ENCODE assay signal across 19 mouse cellular contexts in the genomic region with DNA sequence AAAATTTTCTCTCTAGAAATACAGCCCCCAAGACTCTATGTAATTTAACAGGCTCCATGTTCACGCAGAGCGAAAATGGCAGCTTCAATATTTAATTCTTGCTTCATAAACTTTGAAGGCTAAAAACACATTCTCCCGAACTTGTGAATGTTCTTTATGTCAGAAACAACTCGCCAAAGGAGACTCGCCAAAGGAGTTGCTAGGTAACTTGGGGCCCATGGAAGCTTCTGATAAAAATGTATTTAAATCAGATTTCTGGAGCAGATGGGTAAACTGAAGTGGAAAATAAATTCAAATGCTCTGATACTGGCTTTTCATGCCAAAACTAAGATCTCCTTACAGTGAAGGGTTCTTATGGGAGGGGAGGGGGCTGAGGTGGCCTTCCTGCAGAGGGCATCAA. TPM values are rescaled to one million over a fixed set of nuclear protein-coding genes. Genes with fewer than 3 reads are reported as not detected.
"Had no signal": no experiment of that assay in that cellular context is flagged by ENCODE, and none has a peak within 500 bp of the region (broad histone marks: within the 10 kb centered on the region; RNA-seq: fewer than 3 reads in every experiment).

No protein-coding gene starts in this region.

- H3K4me2 ChIP-seq: limb, embryonic 13.5 days; midbrain, embryonic 12.5 days; neural tube, embryonic 12.5 days; stomach, embryonic 15.5 days had no signal

- H3K4me1 ChIP-seq: limb, embryonic 13.5 days; neural tube, embryonic 12.5 days; stomach, embryonic 15.5 days had no signal

- H3K4me3 ChIP-seq: limb, embryonic 13.5 days; midbrain, embryonic 12.5 days; myocyte; neural tube, embryonic 12.5 days; stomach, embryonic 15.5 days had no signal

- H3K36me3 ChIP-seq: limb, embryonic 13.5 days; midbrain, embryonic 12.5 days; neural tube, embryonic 12.5 days; stomach, embryonic 15.5 days had no signal

- DNase-seq: kidney, adult 11 months; kidney, adult 9 months; kidney, postnatal 36 days; layer of hippocampus, adult 9-11 months; layer of hippocampus, postnatal 36 days; left cerebral cortex, postnatal 4 days; lung, adult 18-20 months; thymus, postnatal 4 days had no signal

- H3K27ac ChIP-seq: kidney, postnatal 0 days; limb, embryonic 13.5 days; liver, embryonic 14.5 days; midbrain, embryonic 12.5 days; neural tube, embryonic 12.5 days; stomach, embryonic 15.5 days had no signal

- H3K27me3 ChIP-seq: neural tube, embryonic 12.5 days; stomach, embryonic 15.5 days had no signal

- H3K9me3 ChIP-seq: limb, embryonic 13.5 days; midbrain, embryonic 12.5 days; neural tube, embryonic 12.5 days; stomach, embryonic 15.5 days had no signal

- H3K9ac ChIP-seq: limb, embryonic 13.5 days; liver, embryonic 14.5 days; midbrain, embryonic 12.5 days; neural tube, embryonic 12.5 days; stomach, embryonic 15.5 days had no signal

RNA-seq across cellular contexts. Expression of gene Barhl2, which starts 48.1 kb away (rescaled TPM):
- total RNA-seq: liver, adult 2 months; megakaryocyte-erythroid progenitor cell, adult 5-6 weeks had no signal
- polyA plus RNA-seq: kidney, postnatal 0 days; limb, embryonic 13.5 days; liver, adult 2 months; lung, embryonic 16.5 days; myocyte; spleen, adult 2 months; stomach, embryonic 15.5 days had no signal
